Mouse (Mus musculus): ENCODE results near the gene Gm9045. TPM values are rescaled to one million over a fixed set of nuclear protein-coding genes. Genes with fewer than 3 reads are reported as not detected.
"Not testable (repeated sequence)": the region's sequence is repeated elsewhere in the genome, so short reads cannot be mapped to it uniquely, and the experiment has no call there.

The Gm9045 gene
- 0.10 TPM in 1 of 2 replicates, not detected in the other for polyA plus RNA-seq (2014; fragmentation: Nextera tagmentation; extraction: Ambion mirVana)

- no CpG with 5 or more reads among the region's 14 CpGs for WGBS
- ATAC-seq (ENCODE audit: low read depth); H3K9me3 ChIP-seq (ENCODE audit: control insufficient read depth, low read length); H3K4me1 ChIP-seq (ENCODE audit: control insufficient read depth, insufficient read depth, low read length); H3K27ac ChIP-seq (replicated peaks; ENCODE audit: low read depth, low read length); H3K4me3 ChIP-seq (ENCODE audit: low read depth, low read length); H3K27me3 ChIP-seq (replicated peaks; ENCODE audit: control insufficient read depth, insufficient read depth, low read length); H3K4me2 ChIP-seq (ENCODE audit: low read depth, low read length); DNase-seq (ENCODE audit: low spot score); H3K9ac ChIP-seq (ENCODE audit: low read depth, low read length); H3K36me3 ChIP-seq (ENCODE audit: control insufficient read depth, insufficient read depth, low read length): not testable (repeated sequence)
Observed at GRCm38 (mm10) chr10:118337731-118338130, at the start of gene Gm9045. Gene Gm9045 (minus strand): TSS chr10:118337831.

- H3K27me3 ChIP-seq (replicated peaks; ENCODE audit: control insufficient read depth, insufficient read depth, low read length): no peaks in the 10 kb centered on the region
- peak overlapping the region; percentile 13; the same call in 1 of the 2 replicates for H3K4me3 ChIP-seq (ENCODE audit: low read depth, low read length)
- no peaks in the 10 kb centered on the region for H3K36me3 ChIP-seq (ENCODE audit: control insufficient read depth, insufficient read depth, low read length)
- no peak overlapping the region for H3K9ac ChIP-seq (ENCODE audit: low read depth, low read length)
- peak; percentile 94 for DNase-seq (ENCODE audit: low spot score)
- H3K4me1 ChIP-seq (ENCODE audit: control insufficient read depth, insufficient read depth, low read length): no peaks in the 10 kb centered on the region
- 7% methylated on average over 10 of the region's 10 CpGs for WGBS
- peak overlapping the region; percentile 42 for H3K4me2 ChIP-seq (ENCODE audit: low read depth, low read length)
- H3K27ac ChIP-seq (replicated peaks; ENCODE audit: low read depth, low read length): no peak overlapping the region
- no peaks in the 10 kb centered on the region for H3K9me3 ChIP-seq (ENCODE audit: control insufficient read depth, low read length)
- ATAC-seq (ENCODE audit: low read depth): peak; percentile 93
Observed at GRCm38 (mm10) chr10:118370443-118370842, 32.8 kb upstream of the Gm9045 start.

- Histone ChIP-seq H3K9ac (ENCODE audit: low read depth, low read length) (no peak overlapping the region), H3K27ac (replicated peaks; ENCODE audit: low read depth, low read length) (no peak overlapping the region), H3K27me3 (replicated peaks; ENCODE audit: control insufficient read depth, insufficient read depth, low read length) (no peaks in the 10 kb centered on the region), H3K36me3 (ENCODE audit: control insufficient read depth, insufficient read depth, low read length) (no peaks in the 10 kb centered on the region), H3K9me3 (ENCODE audit: control insufficient read depth, low read length) (no peaks in the 10 kb centered on the region), H3K4me2 (ENCODE audit: low read depth, low read length) (no peak overlapping the region), H3K4me3 (ENCODE audit: low read depth, low read length) (no peak overlapping the region), H3K4me1 (ENCODE audit: control insufficient read depth, insufficient read depth, low read length) (no peaks in the 10 kb centered on the region)
- ATAC-seq (ENCODE audit: low read depth): no peak
- no peak for DNase-seq (ENCODE audit: low spot score)
- 92% methylated on average over 9 of the region's 9 CpGs for WGBS
Observed at GRCm38 (mm10) chr10:118369518-118369917, 31.9 kb upstream of the Gm9045 start.

GRCm38 (mm10) chr10:118354005-118354404 lies 16.4 kb upstream of the Gm9045 start, which contains the start of gene Gm9049:
Gene Gm9049 (minus strand): TSS chr10:118354105.
- H3K9ac ChIP-seq (ENCODE audit: low read depth, low read length); H3K4me3 ChIP-seq (ENCODE audit: low read depth, low read length); H3K36me3 ChIP-seq (ENCODE audit: control insufficient read depth, insufficient read depth, low read length); ATAC-seq (ENCODE audit: low read depth); H3K9me3 ChIP-seq (ENCODE audit: control insufficient read depth, low read length); H3K27ac ChIP-seq (replicated peaks; ENCODE audit: low read depth, low read length); H3K4me2 ChIP-seq (ENCODE audit: low read depth, low read length); H3K4me1 ChIP-seq (ENCODE audit: control insufficient read depth, insufficient read depth, low read length); H3K27me3 ChIP-seq (replicated peaks; ENCODE audit: control insufficient read depth, insufficient read depth, low read length); DNase-seq (ENCODE audit: low spot score): not testable (repeated sequence)
- WGBS: no CpG with 5 or more reads among the region's 11 CpGs

- H3K27ac ChIP-seq (replicated peaks; ENCODE audit: low read depth, low read length); H3K4me2 ChIP-seq (ENCODE audit: low read depth, low read length); H3K36me3 ChIP-seq (ENCODE audit: control insufficient read depth, insufficient read depth, low read length); H3K9me3 ChIP-seq (ENCODE audit: control insufficient read depth, low read length); ATAC-seq (ENCODE audit: low read depth); H3K4me3 ChIP-seq (ENCODE audit: low read depth, low read length); DNase-seq (ENCODE audit: low spot score); H3K4me1 ChIP-seq (ENCODE audit: control insufficient read depth, insufficient read depth, low read length); H3K9ac ChIP-seq (ENCODE audit: low read depth, low read length); H3K27me3 ChIP-seq (replicated peaks; ENCODE audit: control insufficient read depth, insufficient read depth, low read length): not testable (repeated sequence)
- no CpG with 5 or more reads among the region's 14 CpGs for WGBS
Observed at GRCm38 (mm10) chr10:118348579-118348978, 10.9 kb upstream of the Gm9045 start, which contains the start of gene Gm9048. Gene Gm9048 (minus strand): TSS chr10:118348679.

GRCm38 (mm10) chr10:118343155-118343554 lies 5.5 kb upstream of the Gm9045 start, which contains the start of gene Gm9046:
Gene Gm9046 (minus strand): TSS chr10:118343255.
- not testable (repeated sequence) for H3K4me3 ChIP-seq (ENCODE audit: low read depth, low read length); ATAC-seq (ENCODE audit: low read depth)
- no CpG with 5 or more reads among the region's 14 CpGs for WGBS

GRCm38 (mm10) chr10:118332308-118332707 lies 5.3 kb downstream of the Gm9045 start, which contains the start of gene Gm9044:
Gene Gm9044 (minus strand): TSS chr10:118332408.
- DNase-seq (ENCODE audit: low spot score); H3K9me3 ChIP-seq (ENCODE audit: control insufficient read depth, low read length); ATAC-seq (ENCODE audit: low read depth); H3K4me2 ChIP-seq (ENCODE audit: low read depth, low read length); H3K36me3 ChIP-seq (ENCODE audit: control insufficient read depth, insufficient read depth, low read length); H3K27me3 ChIP-seq (replicated peaks; ENCODE audit: control insufficient read depth, insufficient read depth, low read length); H3K9ac ChIP-seq (ENCODE audit: low read depth, low read length); H3K4me1 ChIP-seq (ENCODE audit: control insufficient read depth, insufficient read depth, low read length); H3K27ac ChIP-seq (replicated peaks; ENCODE audit: low read depth, low read length); H3K4me3 ChIP-seq (ENCODE audit: low read depth, low read length): not testable (repeated sequence)
- no CpG with 5 or more reads among the region's 14 CpGs for WGBS

More at GRCm38 (mm10) chr10:118343155-118343554, 5.5 kb upstream of the Gm9045 start, which contains the start of gene Gm9046:
- H3K4me1 ChIP-seq (ENCODE audit: control insufficient read depth, insufficient read depth, low read length); H3K4me2 ChIP-seq (ENCODE audit: low read depth, low read length); H3K27me3 ChIP-seq (replicated peaks; ENCODE audit: control insufficient read depth, insufficient read depth, low read length); DNase-seq (ENCODE audit: low spot score); H3K27ac ChIP-seq (replicated peaks; ENCODE audit: low read depth, low read length); H3K9me3 ChIP-seq (ENCODE audit: control insufficient read depth, low read length); H3K9ac ChIP-seq (ENCODE audit: low read depth, low read length); H3K36me3 ChIP-seq (ENCODE audit: control insufficient read depth, insufficient read depth, low read length): not testable (repeated sequence)

GRCm38 (mm10) chr10:118326869-118327268 lies 10.8 kb downstream of the Gm9045 start, which contains the start of gene Gm9040:
Gene Gm9040 (minus strand): TSS chr10:118326969.
- not testable (repeated sequence) for H3K27ac ChIP-seq (replicated peaks; ENCODE audit: low read depth, low read length); DNase-seq (ENCODE audit: low spot score); H3K27me3 ChIP-seq (replicated peaks; ENCODE audit: control insufficient read depth, insufficient read depth, low read length); ATAC-seq (ENCODE audit: low read depth); H3K4me1 ChIP-seq (ENCODE audit: control insufficient read depth, insufficient read depth, low read length); H3K9me3 ChIP-seq (ENCODE audit: control insufficient read depth, low read length); H3K9ac ChIP-seq (ENCODE audit: low read depth, low read length); H3K4me3 ChIP-seq (ENCODE audit: low read depth, low read length); H3K4me2 ChIP-seq (ENCODE audit: low read depth, low read length); H3K36me3 ChIP-seq (ENCODE audit: control insufficient read depth, insufficient read depth, low read length)
- WGBS: no CpG with 5 or more reads among the region's 11 CpGs

GRCm38 (mm10) chr10:118319024-118319423 lies 18.6 kb downstream of the Gm9045 start:
- Histone ChIP-seq H3K27me3 (replicated peaks; ENCODE audit: control insufficient read depth, insufficient read depth, low read length) (no peaks in the 10 kb centered on the region), H3K9me3 (ENCODE audit: control insufficient read depth, low read length) (no peaks in the 10 kb centered on the region), H3K4me2 (ENCODE audit: low read depth, low read length) (no peak overlapping the region), H3K9ac (ENCODE audit: low read depth, low read length) (no peak overlapping the region), H3K4me1 (ENCODE audit: control insufficient read depth, insufficient read depth, low read length) (no peaks in the 10 kb centered on the region), H3K4me3 (ENCODE audit: low read depth, low read length) (no peak overlapping the region), H3K36me3 (ENCODE audit: control insufficient read depth, insufficient read depth, low read length) (no peaks in the 10 kb centered on the region), H3K27ac (replicated peaks; ENCODE audit: low read depth, low read length) (no peak overlapping the region)
- DNase-seq (ENCODE audit: low spot score): no peak
- ATAC-seq (ENCODE audit: low read depth): no peak
- 75% methylated on average over 8 of the region's 8 CpGs for WGBS

Measured in embryonic facial prominence, embryonic 14.5 days (tissue).